Mouse (Mus musculus) small intestine, adult 2 months (tissue): ENCODE data around the gene Tnnt1.

Experiments used
- CTCF ChIP-seq: fragments of 200-500 bp; IDR thresholded peaks from 2 replicates; pipeline ENCODE4 v1.5.1; 2012; ENCODE audit warnings: low read depth, mild to moderate bottlenecking, control low read depth, inconsistent platforms, low read length, moderate library complexity, mixed read lengths; ENCODE audit not compliant: insufficient replicate concordance, insufficient read length; ENCODE audit errors: extremely low read depth
- POLR2A ChIP-seq: fragments of 200-500 bp; IDR thresholded peaks from 2 replicates; pipeline ENCODE4 v1.6.1; 2012; ENCODE audit warnings: low read depth, mild to moderate bottlenecking, control low read depth, inconsistent platforms, low read length, moderate library complexity

GRCm38 (mm10) chr7:4539019-4539418 lies 22.8 kb upstream of the Tnnt1 start:
- TF ChIP-seq CTCF: no peak
- TF ChIP-seq POLR2A: no peak
